Mouse (Mus musculus) heart, adult 8-10 months (tissue): ENCODE data around the gene Chmp6. TPM values are rescaled to one million over a fixed set of nuclear protein-coding genes. Genes with fewer than 3 reads are reported as not detected.

Source experiments
- DNase-seq: peaks from one replicate; pipeline ENCODE4 v3.0.0; 2022; ENCODE audit warnings: low spot score
- total RNA-seq, 4 experiments: library from RNA; stranded (reverse); gene quantifications; 2 replicates each; pipeline ENCODE4 v1.2.4; 2022

The Chmp6 gene
- total RNA-seq, 4 experiments from 2014 or later: 29.9 to 33.7 (median 30.4) TPM

DNA sequence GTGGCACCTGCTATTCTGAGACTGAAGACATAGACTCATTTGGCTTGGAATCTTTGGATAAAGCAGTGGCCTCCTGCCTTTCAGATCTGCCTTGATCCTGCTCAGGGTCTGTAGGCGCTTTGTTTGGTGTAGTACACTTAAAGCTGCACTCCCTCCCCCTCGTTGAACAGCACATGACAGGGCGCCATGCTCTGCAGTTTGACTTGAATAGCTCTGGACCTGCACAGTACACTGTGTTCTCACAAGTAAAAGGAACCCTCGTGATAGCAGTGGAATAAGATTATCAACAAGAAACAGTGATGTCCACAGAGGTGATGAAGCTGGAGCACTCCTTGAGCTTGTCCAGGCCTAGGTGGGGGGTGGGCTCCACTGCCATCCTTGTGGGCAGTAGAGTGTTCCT is 46.5 kb downstream of the Chmp6 start:
- no peak for DNase-seq

GRCm38 (mm10) chr11:119960671-119961070 is 47.4 kb downstream of the Chmp6 start:
- no peak for DNase-seq

DNA sequence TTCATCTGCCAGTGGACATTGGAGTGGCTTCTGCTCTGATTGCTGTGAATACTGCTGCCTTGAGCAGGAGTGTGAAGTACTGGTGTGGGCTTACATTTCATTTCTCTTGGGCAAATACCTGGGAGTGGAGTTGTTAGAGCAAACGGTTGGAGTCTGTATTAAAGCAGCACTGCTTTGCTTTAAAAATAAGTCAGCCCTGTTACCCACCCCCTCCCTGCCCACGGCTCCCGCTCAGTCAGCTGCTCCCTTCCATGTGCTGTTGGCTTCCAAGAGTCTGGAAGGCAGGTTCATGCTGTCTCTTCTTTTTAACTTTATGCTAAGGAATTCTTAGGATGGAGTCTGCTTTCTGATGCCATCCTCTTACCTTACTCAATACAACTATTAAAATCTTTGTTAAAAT is 48.3 kb downstream of the Chmp6 start:
- DNase-seq: no peak

DNA sequence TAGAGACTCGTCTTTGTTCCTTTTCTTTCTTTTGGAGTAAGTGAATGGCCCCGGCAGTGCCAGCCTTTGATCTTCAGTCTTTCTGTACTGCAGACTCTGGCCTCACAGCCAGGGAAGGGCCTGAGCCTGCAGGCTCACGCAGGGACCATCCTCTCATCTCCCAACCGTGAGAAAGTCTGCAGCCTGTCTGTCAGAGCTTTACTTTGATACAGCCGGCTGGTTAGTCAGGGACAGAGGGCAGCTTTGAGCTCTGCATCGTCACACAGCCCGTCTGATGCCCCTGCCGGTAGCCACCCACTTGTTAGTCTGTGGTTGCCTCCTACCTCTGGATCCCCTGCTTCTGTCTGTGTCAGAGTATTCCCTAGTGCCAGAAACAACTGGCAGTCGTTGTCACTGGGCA is 51.8 kb downstream of the Chmp6 start:
- DNase-seq: no peak

GRCm38 (mm10) chr11:119966294-119966693 is 53.1 kb downstream of the Chmp6 start:
- DNase-seq: no peak

- DNase-seq: no peak
Measured at GRCm38 (mm10) chr11:119967401-119967800, 54.2 kb downstream of the Chmp6 start.

GRCm38 (mm10) chr11:119967892-119968291 is 54.7 kb downstream of the Chmp6 start:
- DNase-seq: no peak

Other genes starting within 250 kb of the Chmp6 start
- gene Baiap2, start 29.3 kb downstream of the Chmp6 start, total RNA-seq: 10 to 100 TPM in 1 of 4 experiments, 1 to 10 TPM in 3; 4.8 to 10.0 (median 5.8) TPM
- gene Aatk, start 133.7 kb downstream of the Chmp6 start, total RNA-seq: 1 to 10 TPM; 3.1 to 6.2 (median 4.7) TPM
- gene Cep131, start 173.4 kb downstream of the Chmp6 start, total RNA-seq: 10 to 100 TPM in 3 of 4 experiments, 1 to 10 TPM in 1; 8.9 to 16.0 (median 11.7) TPM
- gene Tepsin, start 185.3 kb downstream of the Chmp6 start, total RNA-seq: 1 to 10 TPM; 4.8 to 7.0 (median 6.9) TPM
- gene Ndufaf8, start 185.5 kb downstream of the Chmp6 start, total RNA-seq: 100 to 1,000 TPM in 1 of 4 experiments, 10 to 100 TPM in 3; 68.5 to 103 (median 82.8) TPM
- gene Slc38a10, start 237.9 kb downstream of the Chmp6 start, total RNA-seq: 100 to 1,000 TPM in 1 of 4 experiments, 10 to 100 TPM in 3; 88.9 to 104 (median 91.6) TPM